Mouse (Mus musculus): Measurements from ENCODE around the gene Kcnc3. TPM values are rescaled to one million over a fixed set of nuclear protein-coding genes. Genes with fewer than 3 reads are reported as not detected.
A peak's percentile ranks its signal among the peaks of the same experiment; 100 is the strongest.

The Kcnc3 gene
- total RNA-seq, 2 experiments from 2014 or later, result 2.0 to 2.3 TPM

DNA sequence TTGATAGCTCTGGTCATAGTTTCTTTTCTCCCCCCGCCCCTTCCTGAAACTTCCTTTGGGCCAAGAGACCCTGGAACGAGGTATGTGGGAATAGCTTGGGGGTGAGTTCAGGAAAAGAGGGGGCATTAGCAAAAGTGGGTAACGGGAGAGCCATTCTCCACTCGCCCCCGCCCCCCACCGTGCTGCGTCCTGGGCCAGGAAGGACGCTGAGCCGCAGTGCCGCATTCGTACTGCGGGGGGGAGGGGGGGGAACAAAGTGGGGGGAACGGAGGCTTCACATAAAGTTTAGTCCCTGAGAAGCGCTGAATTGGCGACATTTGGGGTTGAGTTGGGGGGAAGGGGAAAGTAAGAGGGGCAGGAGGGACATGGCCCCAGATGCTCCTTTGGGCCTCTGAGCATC is 2.6 kb downstream of the Kcnc3 start:
- no peak for DNase-seq
- intact Hi-C loops (cut with DNase I), result no loop called here

- intact Hi-C loops (cut with DNase I), result no loop called here
Measured at GRCm38 (mm10) chr7:44593775-44594174, 3.3 kb downstream of the Kcnc3 start.

GRCm38 (mm10) chr7:44594291-44594690 is 3.8 kb downstream of the Kcnc3 start:
- intact Hi-C loops (cut with DNase I), result no loop called here

More at GRCm38 (mm10) chr7:44593775-44594174, 3.3 kb downstream of the Kcnc3 start:
- DNase-seq, result peak; percentile 75 to 79

GRCm38 (mm10) chr7:44595131-44595561 is 4.7 kb downstream of the Kcnc3 start:
- intact Hi-C loops (cut with DNase I), result no loop called here
- DNase-seq, result no peak

More at GRCm38 (mm10) chr7:44594291-44594690, 3.8 kb downstream of the Kcnc3 start:
- DNase-seq, result no peak

GRCm38 (mm10) chr7:44596051-44596450 is 5.6 kb downstream of the Kcnc3 start:
- no peak for DNase-seq

GRCm38 (mm10) chr7:44596996-44597538 is 6.6 kb downstream of the Kcnc3 start:
- intact Hi-C loops (cut with DNase I), result no loop called here
- DNase-seq, result no peak

More at GRCm38 (mm10) chr7:44596051-44596450, 5.6 kb downstream of the Kcnc3 start:
- intact Hi-C loops (cut with DNase I), result no loop called here

DNA sequence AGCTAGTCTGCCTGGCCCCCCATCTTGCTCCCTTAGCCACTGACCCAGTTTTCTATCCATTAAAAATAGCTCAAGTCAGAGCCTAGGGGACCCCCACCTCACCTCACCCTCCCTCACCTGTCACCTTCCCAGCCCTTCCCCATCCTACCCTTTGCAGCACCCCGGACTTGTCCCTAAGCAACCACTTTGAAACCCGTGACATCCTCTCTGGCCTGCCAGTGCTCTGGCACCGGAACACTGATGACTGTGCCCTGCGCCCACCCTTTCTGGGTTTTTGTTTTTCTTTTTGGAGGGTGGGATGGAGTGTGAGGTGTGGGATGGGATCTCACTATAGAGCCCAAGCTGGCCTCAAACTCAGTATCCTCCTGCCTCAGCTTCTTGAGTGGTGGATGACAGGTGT is 7.2 kb downstream of the Kcnc3 start:
- intact Hi-C loops (cut with DNase I), result no loop called here
- no peak for DNase-seq

- intact Hi-C loops (cut with DNase I), result no loop called here
- DNase-seq, result no peak
Measured at GRCm38 (mm10) chr7:44598336-44598735, 7.9 kb downstream of the Kcnc3 start.

DNA sequence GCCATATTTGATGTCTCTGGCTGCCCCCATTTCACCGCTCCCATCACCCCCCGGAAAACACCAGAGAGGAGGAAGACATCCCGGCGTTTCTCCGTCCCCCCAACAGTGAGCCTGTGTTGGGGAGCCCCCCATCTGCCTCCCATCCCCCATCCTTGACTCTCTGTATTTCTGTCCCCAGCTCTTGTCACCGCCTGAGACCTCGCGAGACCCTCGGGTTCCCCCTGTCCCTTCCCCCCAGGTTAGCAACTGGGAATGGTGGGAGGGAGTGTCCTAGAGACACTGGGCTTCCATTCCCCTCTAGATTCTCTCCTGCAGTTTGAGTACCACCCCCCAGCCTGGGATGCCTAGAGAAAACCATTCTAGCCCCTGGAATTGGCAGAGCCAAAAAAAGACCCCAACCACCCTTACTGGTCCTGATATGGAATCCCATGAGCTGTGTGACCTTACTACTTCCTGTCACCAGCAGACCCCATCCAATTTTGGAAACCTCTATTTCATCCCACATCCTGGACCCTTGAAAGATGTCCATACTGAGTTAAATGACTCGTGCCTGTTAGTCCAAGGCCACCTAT is 10.3 kb downstream of the Kcnc3 start:
- intact Hi-C loops (cut with DNase I), result no loop called here
- no peak for DNase-seq

GRCm38 (mm10) chr7:44601646-44602045 is 11.2 kb downstream of the Kcnc3 start:
- intact Hi-C loops (cut with DNase I), result no loop called here
- DNase-seq, result no peak

DNA sequence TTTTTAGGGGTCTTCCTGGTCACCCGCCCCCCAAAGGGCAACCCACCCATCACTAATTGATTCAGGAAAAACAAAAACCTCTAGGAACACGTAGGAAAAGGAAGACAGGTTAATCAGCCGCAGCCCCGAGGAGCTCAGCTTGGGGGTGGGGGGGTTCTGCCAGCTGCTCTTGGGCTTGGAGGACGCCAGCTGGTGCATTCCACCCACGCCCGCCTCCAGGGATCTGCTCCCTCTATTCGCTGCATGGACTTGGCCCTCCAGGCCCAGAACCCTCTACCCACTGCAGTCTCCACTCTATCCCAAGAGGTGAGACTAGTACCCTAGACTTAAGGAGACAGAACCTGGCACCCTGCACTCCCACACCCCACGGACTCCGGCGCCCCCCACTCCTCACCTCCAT is 12.0 kb downstream of the Kcnc3 start:
- no peak for DNase-seq
- intact Hi-C loops (cut with DNase I), result no loop called here

GRCm38 (mm10) chr7:44603186-44603855 is 12.9 kb downstream of the Kcnc3 start:
- intact Hi-C loops (cut with DNase I), result no loop called here

DNA sequence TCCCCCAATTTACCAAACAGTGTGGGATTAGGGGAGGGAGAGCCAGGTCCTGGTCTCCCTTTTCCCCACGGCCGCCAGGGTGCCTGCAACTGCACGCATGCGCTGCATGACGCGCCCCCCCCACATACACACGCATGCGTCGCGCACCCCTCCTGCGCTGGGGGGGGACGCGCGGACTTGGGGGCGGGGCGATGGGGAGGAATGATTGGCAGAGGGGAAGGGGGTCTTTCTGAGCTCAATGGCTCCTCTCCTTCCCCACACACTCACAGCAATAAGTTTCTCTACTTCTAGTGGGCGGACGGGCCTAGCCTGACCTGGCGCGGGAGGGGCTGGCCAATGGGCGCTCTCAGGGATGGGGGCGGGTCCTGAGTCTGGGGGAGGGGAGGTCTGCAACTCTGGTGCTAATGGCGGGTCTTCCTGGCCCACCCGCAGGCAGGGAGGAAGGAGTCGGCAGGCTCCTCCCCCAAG is 13.7 kb downstream of the Kcnc3 start:
- no peak for DNase-seq
- intact Hi-C loops (cut with DNase I), result no loop called here

More at GRCm38 (mm10) chr7:44603186-44603855, 12.9 kb downstream of the Kcnc3 start:
- no peak for DNase-seq

DNA sequence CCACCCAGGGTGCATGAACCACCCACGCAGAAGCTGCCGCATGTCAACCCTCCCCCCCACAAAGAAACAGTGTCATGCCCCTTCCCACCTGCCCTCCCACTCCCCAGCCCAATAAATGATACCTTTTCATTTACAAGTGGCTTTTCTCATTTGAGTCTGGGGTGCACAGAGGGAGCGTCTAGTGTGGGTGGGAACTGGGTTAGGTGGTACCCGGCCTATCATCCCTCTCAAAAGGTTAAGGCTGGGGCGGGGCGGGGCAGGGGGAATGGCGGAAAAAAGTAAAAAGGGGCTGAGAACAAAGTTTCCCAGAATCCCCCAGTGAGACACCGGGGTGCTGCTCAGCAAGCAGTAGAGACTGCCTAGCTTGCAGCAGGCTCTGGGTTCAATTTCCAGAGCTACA is 14.2 kb downstream of the Kcnc3 start:
- intact Hi-C loops (cut with DNase I), result no loop called here
- no peak for DNase-seq

- intact Hi-C loops (cut with DNase I), result no loop called here
- no peak for DNase-seq
Measured at GRCm38 (mm10) chr7:44605436-44605835, 15.0 kb downstream of the Kcnc3 start.

DNA sequence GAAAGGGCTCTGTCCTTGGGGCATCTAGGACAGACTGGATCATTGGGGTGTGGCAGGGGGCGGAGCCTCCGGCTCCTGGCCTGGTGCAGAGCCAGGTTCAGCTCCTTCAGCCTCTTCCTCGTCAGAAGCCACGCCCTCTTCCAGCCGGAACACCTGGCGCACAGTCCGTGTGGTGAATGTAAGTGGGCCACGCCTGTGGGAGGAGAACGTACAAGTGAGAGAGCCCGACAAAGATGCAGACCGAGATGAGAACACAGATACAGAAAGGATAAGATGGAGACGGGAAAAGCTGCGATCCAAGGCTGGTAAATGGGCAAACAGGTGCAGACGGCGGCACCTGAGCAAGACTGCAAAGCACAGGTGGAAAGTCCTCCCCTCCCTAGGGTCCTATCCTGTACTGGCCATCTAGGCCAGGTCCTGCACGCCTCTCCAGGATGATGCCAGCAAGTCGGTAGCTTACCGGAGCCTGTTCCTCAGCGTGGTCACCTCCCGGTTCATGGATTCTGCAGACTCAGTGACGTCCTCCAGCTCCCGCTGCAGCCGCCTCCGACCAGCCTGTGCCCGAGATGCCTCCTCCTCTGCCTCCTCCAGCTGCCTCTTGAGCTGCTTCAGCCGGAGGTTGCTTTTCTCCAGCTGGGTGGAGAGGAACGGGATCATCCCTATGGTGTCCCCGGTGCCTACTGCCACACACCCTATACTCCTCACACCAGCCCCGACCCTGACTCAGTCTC is 15.9 kb downstream of the Kcnc3 start:
- no peak for DNase-seq
- intact Hi-C loops (cut with DNase I), result no loop called here

GRCm38 (mm10) chr7:44612192-44612591 is 21.7 kb downstream of the Kcnc3 start:
- intact Hi-C loops (cut with DNase I), result no loop called here
- DNase-seq, result no peak

DNA sequence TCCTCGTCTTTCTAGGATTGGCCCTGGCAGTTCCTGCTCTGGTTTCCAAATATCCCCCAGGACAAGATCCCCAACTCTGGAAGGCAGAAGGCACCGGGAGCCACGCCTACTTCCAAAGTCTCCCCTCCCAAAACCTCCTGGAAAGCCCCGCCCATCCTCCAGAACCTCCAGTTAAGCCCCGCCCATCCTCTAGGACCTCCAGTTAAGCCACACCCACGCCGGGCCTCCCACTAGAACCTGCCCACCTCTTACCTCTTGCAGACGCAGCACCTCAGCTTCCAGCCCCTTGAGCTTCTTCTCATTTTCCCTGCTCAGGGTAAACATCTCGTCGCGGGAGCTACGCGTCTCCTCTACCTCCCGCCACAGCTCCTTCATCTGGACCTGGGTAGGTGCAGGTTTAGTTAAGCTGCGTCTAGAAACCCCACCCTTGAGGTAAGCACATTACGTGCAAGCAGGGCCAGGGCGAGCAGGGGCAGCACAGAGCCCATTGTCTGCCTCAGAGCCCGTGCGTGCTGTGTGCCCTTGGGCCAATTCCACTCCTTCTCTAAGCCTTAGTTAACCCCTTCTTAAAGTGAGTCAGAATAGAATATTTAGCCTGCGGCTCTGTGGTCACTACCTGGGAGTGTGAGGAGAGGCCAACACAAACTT is 23.7 kb downstream of the Kcnc3 start:
- DNase-seq, result no peak
- intact Hi-C loops (cut with DNase I), result no loop called here

- intact Hi-C loops (cut with DNase I), result no loop called here
- DNase-seq, result no peak
Measured at GRCm38 (mm10) chr7:44615309-44615708, 24.8 kb downstream of the Kcnc3 start.

DNA sequence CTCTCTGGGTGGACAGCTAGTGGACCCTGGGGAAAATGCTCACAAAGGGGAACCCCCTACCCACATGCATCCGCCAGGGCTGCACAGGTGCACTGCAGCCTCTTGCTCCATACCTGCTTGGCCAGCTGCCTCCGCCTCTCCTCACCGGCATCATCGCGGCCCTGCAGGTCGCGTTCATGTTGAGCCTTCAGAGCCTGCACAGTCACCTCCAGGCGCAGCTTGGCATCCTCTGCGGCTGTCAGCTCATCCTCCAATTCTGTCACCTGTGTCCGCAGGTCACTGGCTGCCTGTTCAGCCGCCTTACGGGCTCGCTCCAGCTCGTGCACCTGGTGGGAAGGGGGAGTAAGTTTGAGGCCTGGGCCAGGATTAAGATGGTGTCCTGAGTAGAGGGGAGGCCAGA is 25.5 kb downstream of the Kcnc3 start:
- intact Hi-C loops (cut with DNase I), result no loop called here
- DNase-seq, result no peak

DNA sequence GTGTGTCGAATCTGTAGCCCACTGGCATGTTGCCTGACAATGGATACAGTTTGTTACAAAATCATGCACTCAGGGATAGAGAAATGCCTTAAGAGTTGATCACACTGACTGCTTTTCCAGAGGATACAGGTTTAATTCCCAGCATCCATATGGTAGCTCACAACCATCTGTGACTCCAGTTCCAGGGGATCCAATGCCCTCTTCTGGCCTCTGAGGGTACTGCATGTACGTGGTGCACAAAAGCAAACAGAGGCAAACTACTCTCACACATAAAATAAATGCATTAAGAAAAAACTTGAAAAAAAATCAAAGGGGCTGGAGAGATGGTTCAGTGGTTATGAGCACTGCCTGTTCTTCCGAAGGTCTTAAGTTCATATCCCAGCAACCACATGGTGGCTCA is 26.6 kb downstream of the Kcnc3 start:
- intact Hi-C loops (cut with DNase I), result no loop called here
- no peak for DNase-seq

Data from heart, postnatal 36 days (tissue).